Comparison of ENCODE assay signal across 22 mouse cellular contexts in genomic region chrX:52340251-52340650, GRCm38 (mm10).
"Had no signal": no experiment of that assay in that cellular context is flagged by ENCODE, and none has a peak within 500 bp of the region (broad histone marks: within the 10 kb centered on the region; RNA-seq: fewer than 3 reads in every experiment).

No protein-coding gene starts in this region.

- H3K36me3 ChIP-seq: limb, embryonic 12.5 days; limb, embryonic 15.5 days; midbrain, embryonic 13.5 days; neural tube, embryonic 13.5 days had no signal

- ATAC-seq: liver, postnatal 0 days; lung, postnatal 0 days; midbrain, embryonic 13.5 days had no signal

- H3K9me3 ChIP-seq: limb, embryonic 12.5 days; limb, embryonic 15.5 days; midbrain, embryonic 13.5 days; neural tube, embryonic 13.5 days had no signal

- H3K27ac ChIP-seq: limb, embryonic 12.5 days; limb, embryonic 15.5 days; liver, embryonic 14.5 days; macrophage; midbrain, embryonic 13.5 days; neural tube, embryonic 13.5 days; stomach, postnatal 0 days had no signal

- H3K4me1 ChIP-seq: limb, embryonic 12.5 days; midbrain, embryonic 13.5 days; neural tube, embryonic 13.5 days had no signal

- H3K27me3 ChIP-seq: limb, embryonic 12.5 days; limb, embryonic 15.5 days; midbrain, embryonic 13.5 days; neural tube, embryonic 13.5 days had no signal

- H3K4me2 ChIP-seq: limb, embryonic 12.5 days; limb, embryonic 15.5 days; liver, embryonic 11.5 days; lung, embryonic 14.5 days; midbrain, embryonic 13.5 days; neural tube, embryonic 13.5 days had no signal

- H3K9ac ChIP-seq: limb, embryonic 12.5 days; limb, embryonic 15.5 days; liver, embryonic 14.5 days; liver, postnatal 0 days; lung, embryonic 14.5 days; midbrain, embryonic 13.5 days; neural tube, embryonic 13.5 days had no signal

- DNase-seq: kidney, adult 8-10 months; kidney, postnatal 14 days; kidney, postnatal 4 days; left cerebral cortex, postnatal 4 days; liver, postnatal 0 days; lung, embryonic 14.5 days; right cerebral cortex, adult 18-20 months; right cerebral cortex, postnatal 14 days; right cerebral cortex, postnatal 4 days; thymus, adult 2 months; thymus, postnatal 14 days; thymus, postnatal 4 days had no signal

- H3K4me3 ChIP-seq: limb, embryonic 12.5 days; limb, embryonic 15.5 days; midbrain, embryonic 13.5 days; myocyte; neural tube, embryonic 13.5 days had no signal
